Mouse (Mus musculus) heart, adult 9 months (tissue): ENCODE results near the gene Slmap.
"Not testable (repeated sequence)": the region's sequence is repeated elsewhere in the genome, so short reads cannot be mapped to it uniquely, and the experiment has no call there.

Experiments
- DNase-seq, 2 experiments: peaks; one replicate each; pipeline ENCODE4 v3.0.0; 2022; ENCODE audit warnings: low spot score in 2 of 2

Slmap gene

DNA sequence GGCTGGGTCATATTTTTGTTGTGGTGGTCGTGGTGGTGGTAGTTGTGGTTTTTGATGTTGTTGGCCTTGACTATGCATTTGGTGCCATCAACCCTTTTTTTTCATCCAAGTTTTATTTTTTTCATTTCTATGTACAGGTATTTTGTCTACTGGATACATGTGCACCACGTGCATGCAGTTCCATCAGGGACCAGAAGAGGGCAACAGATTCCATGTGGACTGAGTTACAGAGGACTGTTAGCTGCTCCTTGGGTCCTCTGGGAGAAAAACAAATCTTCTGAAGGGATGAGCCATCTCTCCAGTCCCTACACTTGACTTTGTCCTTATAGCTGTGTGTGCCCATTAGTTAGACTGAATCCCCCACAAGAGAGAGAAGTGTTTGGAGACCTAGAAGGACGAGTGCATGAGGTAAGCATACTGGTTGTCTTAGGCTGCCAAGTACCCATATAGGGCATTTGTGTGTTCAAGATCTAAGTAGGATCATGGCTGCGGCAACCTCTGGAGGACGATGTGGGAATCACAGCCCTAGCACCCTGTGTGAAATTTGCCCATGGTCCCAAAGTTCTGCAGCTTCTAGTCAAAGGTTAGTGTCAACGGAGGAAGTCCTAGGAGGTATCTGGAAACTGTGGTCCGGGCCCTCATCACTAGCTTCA is 136.1 kb downstream of the Slmap start:
- DNase-seq, result no peak

DNA sequence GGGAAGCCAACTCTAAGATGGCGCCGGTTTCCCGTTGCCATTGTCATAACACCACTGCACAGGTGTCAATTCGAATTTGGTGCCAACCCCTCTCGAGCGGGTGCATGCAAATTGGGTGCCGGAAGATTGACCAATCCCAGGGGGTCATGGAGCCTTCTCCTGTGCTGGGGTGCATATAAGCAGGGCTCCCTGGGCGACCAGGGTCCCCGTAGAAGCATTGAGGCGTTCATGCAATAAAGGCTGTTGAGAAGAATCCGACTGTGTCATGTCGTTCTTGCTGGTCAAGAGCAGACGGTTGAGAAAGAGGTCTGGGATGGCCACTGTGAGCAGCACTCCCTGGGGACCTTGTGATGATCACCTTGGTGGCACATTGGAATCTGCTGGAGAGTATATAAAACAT is 142.9 kb downstream of the Slmap start:
- no peak for DNase-seq

DNA sequence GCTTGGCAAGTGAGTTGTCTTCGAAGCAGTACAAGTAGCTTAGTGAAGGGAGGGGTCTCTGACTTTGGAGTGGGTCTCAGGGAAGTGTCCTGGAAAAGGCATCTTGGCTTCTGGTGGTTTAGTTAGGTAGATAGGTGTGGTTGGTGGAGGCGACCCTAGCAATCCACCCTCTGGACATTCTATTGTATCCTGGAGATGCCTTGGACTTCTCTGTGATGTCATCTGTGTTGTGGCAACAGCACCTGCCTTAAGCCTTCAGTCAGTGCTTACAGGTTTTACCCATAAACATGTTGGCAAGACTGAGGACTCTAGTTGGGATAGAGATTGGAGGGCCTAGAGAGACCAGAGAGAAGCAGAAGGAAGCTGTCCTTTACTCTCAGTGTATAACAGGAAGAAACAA is 145.8 kb downstream of the Slmap start:
- not testable (repeated sequence) for DNase-seq

DNA sequence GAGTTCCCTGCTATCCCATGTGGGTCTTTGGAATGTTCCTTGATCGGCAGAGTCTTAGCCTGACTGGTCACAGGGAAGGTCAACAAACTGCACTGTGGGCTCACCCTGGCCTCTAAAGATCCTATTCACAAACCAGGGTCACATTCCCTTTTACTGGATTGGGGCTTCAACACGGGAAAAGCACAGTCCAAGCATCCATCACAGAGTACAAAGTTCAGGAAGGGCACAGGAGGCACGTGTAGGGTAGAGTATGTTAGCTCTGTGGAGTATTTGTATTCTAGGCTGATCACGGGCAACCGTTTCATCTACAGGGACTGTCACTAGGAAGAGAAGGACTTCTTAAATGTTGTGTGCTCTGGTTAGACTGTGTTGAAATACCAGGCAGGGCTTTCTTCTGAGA is 147.7 kb downstream of the Slmap start:
- not testable (repeated sequence) for DNase-seq

DNA sequence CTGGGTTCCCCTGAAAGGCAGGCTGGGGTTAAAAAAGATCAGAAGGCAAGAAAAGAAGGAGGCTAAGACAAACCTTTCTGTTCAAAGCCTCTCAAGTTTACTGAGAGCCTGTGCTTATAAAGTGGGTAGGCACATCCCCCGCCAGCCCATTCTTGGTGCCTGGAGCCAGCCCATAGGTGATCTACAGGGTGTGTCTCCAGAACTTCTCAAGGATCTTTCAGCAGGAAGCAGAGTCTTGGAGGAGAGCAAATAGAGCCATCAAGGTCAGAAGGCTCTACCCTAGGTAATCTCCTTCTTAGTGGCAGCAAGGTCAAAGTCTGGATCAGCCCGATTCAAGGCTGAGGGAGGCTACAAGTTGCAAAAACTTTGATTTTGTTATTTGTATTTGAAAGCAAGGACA is 149.1 kb downstream of the Slmap start:
- DNase-seq, result not testable (repeated sequence)

DNA sequence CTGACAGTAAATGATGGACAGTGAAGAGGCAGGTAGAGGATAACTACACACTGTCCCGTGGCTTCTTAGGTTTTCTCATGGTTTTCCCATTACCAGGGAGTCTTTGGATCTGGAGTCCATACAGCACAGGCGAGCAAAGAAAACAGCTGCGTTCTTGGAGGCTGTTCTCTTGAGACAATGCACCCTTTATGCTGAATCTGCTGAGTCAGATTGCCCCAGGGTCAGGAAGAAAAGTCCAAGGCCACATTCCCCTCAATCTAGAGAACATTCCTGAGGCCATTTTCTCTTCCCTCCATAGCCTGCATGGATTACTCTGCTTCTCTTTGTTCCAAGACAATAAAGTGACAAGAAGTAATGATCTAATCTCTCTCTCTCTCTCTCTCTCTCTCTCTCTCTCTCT is 155.7 kb downstream of the Slmap start:
- DNase-seq, result no peak

DNA sequence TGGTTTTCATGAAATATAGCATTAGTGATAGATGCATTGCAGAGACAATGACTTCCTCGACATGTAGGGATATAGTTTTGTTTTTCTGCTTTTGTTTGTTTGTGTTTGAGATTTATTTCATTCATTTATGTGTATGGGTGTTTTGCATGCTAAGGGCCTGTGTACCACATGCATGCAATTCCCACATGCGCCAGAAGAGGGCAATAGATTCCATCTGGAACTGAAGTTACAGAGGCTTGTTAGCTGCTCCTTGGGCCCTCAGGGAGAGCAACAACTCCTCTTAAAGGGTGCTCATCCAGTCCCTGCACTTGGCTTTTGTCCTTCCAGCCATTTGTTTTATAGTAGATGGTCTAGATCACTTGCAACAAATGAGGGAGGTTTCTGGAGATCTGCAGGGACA is 158.1 kb downstream of the Slmap start:
- peak in 1 of 2 experiments; percentile 33 for DNase-seq
